Mouse (Mus musculus) megakaryocyte progenitor cell, adult 5-6 weeks (primary cell): ENCODE measurements at regions not wholly inside any gene's neighbourhood (a gene's known extent, or its start where the extent isn't known, plus 50 kb on each side); places are given as distances from the start of the nearest gene placed in this dataset.
A peak's percentile ranks its signal among the peaks of the same experiment; 100 is the strongest.
"Not testable (repeated sequence)": the region's sequence is repeated elsewhere in the genome, so short reads cannot be mapped to it uniquely, and the experiment has no call there.

Experiments used
- ATAC-seq: replicated peaks from 2 replicates; pipeline ENCODE4 v1.8.0; 2016; ENCODE audit warnings: mild to moderate bottlenecking, moderate TSS enrichment, inconsistent platforms; ENCODE audit not compliant: poor library complexity

GRCm38 (mm10) chr3:29024851-29025250 is 57.0 kb upstream of the Egfem1 start:
- not testable (repeated sequence) for ATAC-seq

- ATAC-seq = no peak
Measured at GRCm38 (mm10) chr3:29027726-29028125, 54.1 kb upstream of the Egfem1 start.

GRCm38 (mm10) chr3:29030791-29031190 is 51.0 kb upstream of the Egfem1 start:
- no peak for ATAC-seq

- ATAC-seq = peak; percentile 85
Measured at GRCm38 (mm10) chr3:29031811-29032210, 50.0 kb upstream of the Egfem1 start.
